24 mouse cellular contexts compared by ENCODE assay signal in genomic region chr11:121710245-121710644, GRCm38 (mm10). TPM values are rescaled to one million over a fixed set of nuclear protein-coding genes. Genes with fewer than 3 reads are reported as not detected.
A peak's percentile ranks its signal among the peaks of the same experiment; 100 is the strongest.
DNase-seq lines count a peak whose midpoint lies in the region; ATAC-seq and TF ChIP-seq lines count a peak whose summit lies in the region.
"Had no signal": no experiment of that assay in that cellular context is flagged by ENCODE, and none has a peak within 500 bp of the region (broad histone marks: within the 10 kb centered on the region; RNA-seq: fewer than 3 reads in every experiment).

No protein-coding gene starts in this region.

- H3K9me3 ChIP-seq in ES-E14 (ENCODE audit: control insufficient read depth, insufficient read depth, low read depth, low read length): no peaks in the 10 kb centered on the region
- no peaks in the 10 kb centered on the region for H3K9me3 ChIP-seq in stomach, postnatal 0 days (ENCODE audit: control insufficient read depth, low read length)
- H3K9me3 ChIP-seq: embryonic facial prominence, embryonic 13.5 days; embryonic facial prominence, embryonic 15.5 days; forebrain, embryonic 10.5 days; forebrain, embryonic 12.5 days had no signal

- no peak for TF ChIP-seq POLR2A in small intestine, adult 2 months (IDR thresholded peaks at IDR 0.05; ENCODE audit: low read depth, low read length)
- TF ChIP-seq POLR2A in heart, adult 2 months (IDR thresholded peaks at IDR 0.05; ENCODE audit: insufficient read depth, low read depth, low read length): no peak

- no peak overlapping the region for H3K27ac ChIP-seq in ES-E14 (ENCODE audit: insufficient read depth, low read depth, low read length, poor library complexity, severe bottlenecking)
- peak overlapping the region; percentile 11; the same call in 1 of the 2 replicates for H3K27ac ChIP-seq in small intestine, adult 2 months (ENCODE audit: insufficient read depth, low read depth, low read length)
- peak overlapping the region; percentile 13; the same call in 1 of the 2 replicates for H3K27ac ChIP-seq in stomach, postnatal 0 days (replicated peaks)
- no peak overlapping the region for H3K27ac ChIP-seq in heart, adult 2 months
- H3K27ac ChIP-seq: embryonic facial prominence, embryonic 13.5 days; embryonic facial prominence, embryonic 15.5 days; forebrain, embryonic 10.5 days; forebrain, embryonic 12.5 days had no signal

- H3K4me3 ChIP-seq in ES-E14 (ENCODE audit: insufficient read depth in 1 of 2, low read depth in 1 of 2, low read length in 2 of 2, poor library complexity in 1 of 2, severe bottlenecking in 1 of 2): no peak overlapping the region
- H3K4me3 ChIP-seq in small intestine, adult 2 months (ENCODE audit: low read depth, low read length): no peak overlapping the region
- no peak overlapping the region for H3K4me3 ChIP-seq in stomach, postnatal 0 days (ENCODE audit: low read depth, low read length)
- no peak overlapping the region for H3K4me3 ChIP-seq in heart, adult 2 months
- H3K4me3 ChIP-seq: embryonic facial prominence, embryonic 13.5 days; embryonic facial prominence, embryonic 15.5 days; erythroblast, embryonic 14.5 days; forebrain, embryonic 10.5 days; forebrain, embryonic 12.5 days had no signal

- DNase-seq in ES-E14 (ENCODE audit: low read depth, low spot score): no peak
- no peak for DNase-seq in stomach, postnatal 0 days (ENCODE audit: low spot score)
- no peak for DNase-seq in frontal cortex, adult 2 months (ENCODE audit: extremely low spot score in 1 of 2, low spot score in 1 of 2)
- DNase-seq in heart, adult 2 months: no peak
- no peak for DNase-seq in heart, postnatal 25 days (ENCODE audit: low spot score)
- DNase-seq: adrenal gland, adult 2 months; adrenal gland, postnatal 10 days; adrenal gland, postnatal 25 days; cerebellum, adult 11 months; cerebellum, adult 18-20 months; cerebellum, adult 8-10 months; cerebellum, adult 9-11 months; cerebellum, postnatal 14 days; cerebellum, postnatal 36 days; embryo, embryonic 11 days had no signal

- 88% methylated on average over 5 of the region's 5 CpGs for WGBS in small intestine, adult 2 months
- 92% methylated on average over 5 of the region's 5 CpGs for WGBS in stomach, postnatal 0 days
- WGBS in heart, adult 2 months: 94% methylated on average over 5 of the region's 5 CpGs

- no peak for TF ChIP-seq CTCF in small intestine, adult 2 months (IDR thresholded peaks at IDR 0.05; ENCODE audit: extremely low read depth, insufficient read length, insufficient replicate concordance, low read depth, low read length)
- no peak for TF ChIP-seq CTCF in stomach, postnatal 0 days (IDR thresholded peaks at IDR 0.05; ENCODE audit: low read depth)
- TF ChIP-seq CTCF in heart, adult 2 months (IDR thresholded peaks at IDR 0.05): no peak

- H3K9ac ChIP-seq in ES-E14 (ENCODE audit: insufficient read depth, low read depth, low read length, poor library complexity, severe bottlenecking): no peak overlapping the region
- H3K9ac ChIP-seq in stomach, postnatal 0 days (ENCODE audit: low read length): no peak overlapping the region
- no peak overlapping the region for H3K9ac ChIP-seq in heart, adult 2 months (ENCODE audit: low read depth, low read length)
- H3K9ac ChIP-seq: embryonic facial prominence, embryonic 13.5 days; embryonic facial prominence, embryonic 15.5 days; forebrain, embryonic 12.5 days had no signal

- in situ Hi-C loops in ES-E14 (cut with MboI; ENCODE audit: low sequenced_read_pairs in 2 of 2, unreplicated experiment in 2 of 2): no loop called here

- peaks cover 0 to 20% of the 10 kb centered on the region in 2 experiments; a peak in 1 of 4 replicates for H3K4me1 ChIP-seq in ES-E14 (ENCODE audit: control insufficient read depth in 2 of 2, insufficient read depth in 2 of 2, low read length in 2 of 2, poor library complexity in 1 of 2)
- peaks cover 51% of the 10 kb centered on the region for H3K4me1 ChIP-seq in small intestine, adult 2 months (ENCODE audit: control insufficient read depth, insufficient read depth, insufficient read length, low read length)
- H3K4me1 ChIP-seq in stomach, postnatal 0 days (replicated peaks; ENCODE audit: control insufficient read depth, insufficient read depth): peaks cover 2% of the 10 kb centered on the region; the same call in 1 of the 2 replicates
- peaks cover 4% of the 10 kb centered on the region for H3K4me1 ChIP-seq in heart, adult 2 months (ENCODE audit: control insufficient read depth, insufficient read depth, low read length)
- H3K4me1 ChIP-seq: forebrain, embryonic 10.5 days; forebrain, embryonic 12.5 days had no signal

- H3K4me2 ChIP-seq in stomach, postnatal 0 days (replicated peaks; ENCODE audit: low read depth): no peak overlapping the region
- H3K4me2 ChIP-seq: embryonic facial prominence, embryonic 13.5 days; embryonic facial prominence, embryonic 15.5 days; forebrain, embryonic 12.5 days had no signal

- H3K36me3 ChIP-seq in ES-E14 (ENCODE audit: control insufficient read depth, insufficient read depth, low read length, poor library complexity, severe bottlenecking): no peaks in the 10 kb centered on the region
- H3K36me3 ChIP-seq in small intestine, adult 2 months (ENCODE audit: control insufficient read depth, insufficient read depth, low read length): peaks cover 41% of the 10 kb centered on the region
- H3K36me3 ChIP-seq in stomach, postnatal 0 days (ENCODE audit: control insufficient read depth, insufficient read depth, low read length): peaks cover 2% of the 10 kb centered on the region; the same call in 1 of the 2 replicates
- peaks cover 3% of the 10 kb centered on the region for H3K36me3 ChIP-seq in heart, adult 2 months (ENCODE audit: control insufficient read depth, insufficient read depth, low read length)
- H3K36me3 ChIP-seq: forebrain, embryonic 10.5 days; forebrain, embryonic 12.5 days had no signal

- no peaks in the 10 kb centered on the region for H3K27me3 ChIP-seq in small intestine, adult 2 months (ENCODE audit: control insufficient read depth, insufficient read depth, low read length)
- no peaks in the 10 kb centered on the region for H3K27me3 ChIP-seq in stomach, postnatal 0 days (ENCODE audit: control insufficient read depth, insufficient read depth, low read length)
- H3K27me3 ChIP-seq in heart, adult 2 months (ENCODE audit: control insufficient read depth, insufficient read depth, low read length): no peaks in the 10 kb centered on the region
- H3K27me3 ChIP-seq: embryonic facial prominence, embryonic 13.5 days; embryonic facial prominence, embryonic 15.5 days; Patski had no signal

- intact Hi-C loops in heart, adult 2 months (cut with DNase I): no loop called here
- intact Hi-C loops in heart, postnatal 25 days (cut with DNase I): no loop called here

- no peak for TF ChIP-seq EP300 in stomach, postnatal 0 days (optimal IDR thresholded peaks at IDR 0.05)
- TF ChIP-seq EP300 in heart, adult 2 months (IDR thresholded peaks at IDR 0.05; ENCODE audit: insufficient read depth, low read depth, low read length): no peak

- ATAC-seq in stomach, postnatal 0 days (ENCODE audit: low FRiP score, low TSS enrichment): no peak
- ATAC-seq: forebrain, embryonic 14.5 days; forebrain, embryonic 16.5 days; Patski had no signal

- no peaks in the 10 kb centered on the region; the same call in 1 of the 2 replicates for H3K79me2 ChIP-seq in heart, adult 2 months (replicated peaks; ENCODE audit: control insufficient read depth, insufficient read depth, low read length)

TF ChIP-seq in ES-E14, 5 proteins besides CTCF, POLR2A, EP300 and RAD21:
- TF ChIP-seq MAFK (IDR thresholded peaks at IDR 0.05; ENCODE audit: insufficient read depth, low read depth, low read length) (peak; percentile 70), ZC3H11A (IDR thresholded peaks at IDR 0.05; ENCODE audit: borderline replicate concordance, low read depth, low read length) (no peak)

RNA-seq across cellular contexts. Expression of gene Metrnl, which starts 8.9 kb away (rescaled TPM):
- 7.8 and 13.0 TPM in 2 replicates for total RNA-seq in ES-E14 (2012; rRNA removed)
- 150 and 219 TPM in 2 replicates for polyA plus RNA-seq in small intestine, adult 2 months (2012; rRNA removed)
- 62.4 and 67.3 TPM in 2 replicates for polyA plus RNA-seq in stomach, postnatal 0 days (2015; fragmentation: Nextera tagmentation; extraction: Ambion mirVana)
- polyA plus RNA-seq in frontal cortex, adult 2 months (2012; rRNA removed): 8.7 and 9.8 TPM in 2 replicates
- 10 to 100 TPM; 18.0 to 21.2 TPM for total RNA-seq in heart, adult 2 months (2021)
- 20.4 and 27.1 TPM in 2 replicates for polyA plus RNA-seq in heart, adult 2 months (2012; rRNA removed)
- 10 to 100 TPM; 21.8 to 22.0 TPM for total RNA-seq in heart, postnatal 25 days (2021)

RNA-seq across cellular contexts. Expression of gene B3gntl1, which starts 37.3 kb away (rescaled TPM):
- total RNA-seq in ES-E14 (2012; rRNA removed): 13.2 and 17.6 TPM in 2 replicates
- 2.1 and 4.4 TPM in 2 replicates for polyA plus RNA-seq in small intestine, adult 2 months (2012; rRNA removed)
- polyA plus RNA-seq in stomach, postnatal 0 days (2015; fragmentation: Nextera tagmentation; extraction: Ambion mirVana): 3.3 and 4.2 TPM in 2 replicates
- polyA plus RNA-seq in frontal cortex, adult 2 months (2012; rRNA removed): 7.2 and 7.7 TPM in 2 replicates
- total RNA-seq in heart, adult 2 months (2021): 1 to 10 TPM; 3.8 to 4.8 TPM
- 5.9 and 7.4 TPM in 2 replicates for polyA plus RNA-seq in heart, adult 2 months (2012; rRNA removed)
- 1 to 10 TPM; 3.6 to 4.6 TPM for total RNA-seq in heart, postnatal 25 days (2021)
- polyA plus RNA-seq: erythroblast, embryonic 14.5 days had no signal

Comparison
In these comparisons a context has a peak if more than half of its experiments do, and no peak if none do; other contexts are left out.
1. H3K27ac ChIP-seq: peak in small intestine, adult 2 months (single experiment) and stomach, postnatal 0 days (single experiment); none in ES-E14 (single experiment) and heart, adult 2 months (single experiment).